Mouse (Mus musculus) cortical plate, adult 2 months (tissue): Measurements from ENCODE around the gene Rragd.

Source experiments
- CTCF ChIP-seq: fragments of 200-500 bp; IDR thresholded peaks from 2 replicates; pipeline ENCODE4 v1.5.1; 2011; ENCODE audit warnings: mild to moderate bottlenecking, control low read depth, low read length; ENCODE audit not compliant: insufficient read depth; ENCODE audit errors: extremely low read depth
- POLR2A ChIP-seq: fragments of 200-500 bp; IDR thresholded peaks from 2 replicates; pipeline ENCODE4 v1.6.1; 2011; ENCODE audit warnings: mild to moderate bottlenecking, low read length, control low read depth; ENCODE audit not compliant: insufficient read depth; ENCODE audit errors: extremely low read depth

GRCm38 (mm10) chr4:33012484-33012883 is 29.6 kb downstream of the Rragd start:
- TF ChIP-seq CTCF = no peak
- TF ChIP-seq POLR2A = no peak
